Mouse (Mus musculus) splenic B cell, adult 2 months (primary cell): ENCODE data around the gene Mettl6.
A peak's percentile ranks its signal among the peaks of the same experiment; 100 is the strongest.

Source experiments
- DNase-seq: peaks from one replicate; pipeline ENCODE4 v3.0.0-alpha.2; 2011; ENCODE audit warnings: low read depth, low spot score
- H3K27me3 ChIP-seq: 2 replicates; pipeline ENCODE4 v1.6.1; 2012; ENCODE audit warnings: mild to moderate bottlenecking, low read length, moderate library complexity, mixed read lengths; ENCODE audit not compliant: control insufficient read depth, poor library complexity, insufficient read depth, severe bottlenecking
- H3K36me3 ChIP-seq: 2 replicates; pipeline ENCODE4 v1.6.1; 2012; ENCODE audit warnings: mild to moderate bottlenecking, low read length, moderate library complexity, mixed read lengths; ENCODE audit not compliant: control insufficient read depth, poor library complexity, insufficient read depth, severe bottlenecking

The Mettl6 gene

GRCm38 (mm10) chr14:31494975-31495455 lies at the start of gene Mettl6:
Gene Mettl6, minus strand, starts transcription at chr14:31495040.
- H3K36me3 ChIP-seq, result peaks cover 3% of the 10 kb centered on the region; the same call in 1 of the 2 replicates
- no peaks in the 10 kb centered on the region for H3K27me3 ChIP-seq
- peak; percentile 88 for DNase-seq

- H3K27me3 ChIP-seq, result no peaks in the 10 kb centered on the region
- no peak for DNase-seq
- H3K36me3 ChIP-seq, result no peaks in the 10 kb centered on the region
These were observed 49.1 kb upstream of the Mettl6 start for GRCm38 (mm10) chr14:31543885-31544442.

- H3K36me3 ChIP-seq, result no peaks in the 10 kb centered on the region
- no peaks in the 10 kb centered on the region for H3K27me3 ChIP-seq
- peak; percentile 44 for DNase-seq
These were observed 42.5 kb upstream of the Mettl6 start for GRCm38 (mm10) chr14:31537298-31537697.

- no peak for DNase-seq
- H3K36me3 ChIP-seq, result no peaks in the 10 kb centered on the region
- no peaks in the 10 kb centered on the region for H3K27me3 ChIP-seq
These were observed 37.8 kb upstream of the Mettl6 start for GRCm38 (mm10) chr14:31532656-31533055.

GRCm38 (mm10) chr14:31531506-31532148 lies 36.8 kb upstream of the Mettl6 start:
- no peaks in the 10 kb centered on the region for H3K27me3 ChIP-seq
- no peaks in the 10 kb centered on the region for H3K36me3 ChIP-seq
- peak; percentile 77 for DNase-seq

GRCm38 (mm10) chr14:31530847-31531246 lies 36.0 kb upstream of the Mettl6 start:
- no peaks in the 10 kb centered on the region for H3K27me3 ChIP-seq
- DNase-seq, result no peak
- H3K36me3 ChIP-seq, result no peaks in the 10 kb centered on the region

GRCm38 (mm10) chr14:31525040-31525810 lies 30.4 kb upstream of the Mettl6 start:
- no peak for DNase-seq

GRCm38 (mm10) chr14:31521318-31521717 lies 26.5 kb upstream of the Mettl6 start:
- no peak for DNase-seq
- no peaks in the 10 kb centered on the region for H3K27me3 ChIP-seq

More at GRCm38 (mm10) chr14:31525040-31525810, 30.4 kb upstream of the Mettl6 start:
- no peaks in the 10 kb centered on the region for H3K27me3 ChIP-seq
- H3K36me3 ChIP-seq, result no peaks in the 10 kb centered on the region

GRCm38 (mm10) chr14:31519165-31519564 lies 24.3 kb upstream of the Mettl6 start:
- no peak for DNase-seq
- Histone ChIP-seq H3K27me3 (no peaks in the 10 kb centered on the region), H3K36me3 (no peaks in the 10 kb centered on the region)

More at GRCm38 (mm10) chr14:31521318-31521717, 26.5 kb upstream of the Mettl6 start:
- no peaks in the 10 kb centered on the region for H3K36me3 ChIP-seq

GRCm38 (mm10) chr14:31515895-31516294 lies 21.1 kb upstream of the Mettl6 start:
- H3K27me3 ChIP-seq, result no peaks in the 10 kb centered on the region
- H3K36me3 ChIP-seq, result no peaks in the 10 kb centered on the region
- DNase-seq, result no peak

GRCm38 (mm10) chr14:31510322-31510721 lies 15.5 kb upstream of the Mettl6 start:
- Histone ChIP-seq H3K36me3 (peaks cover 11% of the 10 kb centered on the region; the same call in 1 of the 2 replicates), H3K27me3 (no peaks in the 10 kb centered on the region)
- DNase-seq, result no peak

- DNase-seq, result no peak
- Histone ChIP-seq H3K27me3 (no peaks in the 10 kb centered on the region), H3K36me3 (peaks cover 13% of the 10 kb centered on the region; the same call in 1 of the 2 replicates)
These were observed 15.1 kb upstream of the Mettl6 start for GRCm38 (mm10) chr14:31509911-31510310.

- H3K27me3 ChIP-seq, result no peaks in the 10 kb centered on the region
- peaks cover 25% of the 10 kb centered on the region for H3K36me3 ChIP-seq
- DNase-seq, result no peak
These were observed 11.6 kb upstream of the Mettl6 start for GRCm38 (mm10) chr14:31506456-31506855.

GRCm38 (mm10) chr14:31503406-31503805 lies 8.6 kb upstream of the Mettl6 start:
- peaks cover 29% of the 10 kb centered on the region for H3K36me3 ChIP-seq
- H3K27me3 ChIP-seq, result no peaks in the 10 kb centered on the region

GRCm38 (mm10) chr14:31499526-31499925 lies 4.7 kb upstream of the Mettl6 start:
- Histone ChIP-seq H3K36me3 (peaks cover 17% of the 10 kb centered on the region), H3K27me3 (no peaks in the 10 kb centered on the region)
- DNase-seq, result no peak

More at GRCm38 (mm10) chr14:31503406-31503805, 8.6 kb upstream of the Mettl6 start:
- DNase-seq, result no peak
